Mouse (Mus musculus) midbrain, embryonic 16.5 days (tissue): ENCODE measurements around the gene Ip6k2. TPM values are rescaled to one million over a fixed set of nuclear protein-coding genes. Genes with fewer than 3 reads are reported as not detected.
A peak's percentile ranks its signal among the peaks of the same experiment; 100 is the strongest.

Experiments
- ATAC-seq: fragments of 200-750 bp; cut with Nextera tagmentation; 2 replicates; pipeline ENCODE4 v1.8.0; 2017; ENCODE audit warnings: moderate TSS enrichment
- H3K27ac ChIP-seq: fragments of 300-500 bp; sonication (generic); 2 replicates; pipeline ENCODE4 v1.5.1; 2014; ENCODE audit warnings: mild to moderate bottlenecking, low read length, mixed read lengths
- H3K27me3 ChIP-seq: fragments of 300-500 bp; sonication (generic); 2 replicates; pipeline ENCODE4 v1.6.1; 2014; ENCODE audit warnings: low read depth, low read length, mixed read lengths; ENCODE audit not compliant: control insufficient read depth, insufficient read depth
- H3K36me3 ChIP-seq: fragments of 300-500 bp; sonication (generic); 2 replicates; pipeline ENCODE4 v1.6.1; 2014; ENCODE audit warnings: mild to moderate bottlenecking, low read length, moderate library complexity, mixed read lengths; ENCODE audit not compliant: control insufficient read depth, insufficient read depth
- H3K4me1 ChIP-seq: fragments of 300-500 bp; sonication (generic); 2 replicates; pipeline ENCODE4 v1.6.1; 2014; ENCODE audit warnings: mild to moderate bottlenecking, low read length, mixed read lengths; ENCODE audit not compliant: control insufficient read depth, insufficient read depth
- H3K4me2 ChIP-seq: fragments of 300-500 bp; sonication (generic); 2 replicates; pipeline ENCODE4 v1.6.1; 2014; ENCODE audit warnings: mild to moderate bottlenecking, low read length, mixed read lengths
- H3K4me3 ChIP-seq: fragments of 300-500 bp; sonication (generic); 2 replicates; pipeline ENCODE4 v1.5.1; 2014; ENCODE audit warnings: low read depth, mild to moderate bottlenecking, low read length, moderate library complexity, mixed read lengths
- H3K9ac ChIP-seq: fragments of 300-500 bp; sonication (generic); 2 replicates; pipeline ENCODE4 v1.6.1; 2014; ENCODE audit warnings: low read depth, low read length, mixed read lengths
- H3K9me3 ChIP-seq: fragments of 300-500 bp; sonication (generic); replicated peaks from 2 replicates; pipeline ENCODE4 v1.6.1; 2014; ENCODE audit warnings: mild to moderate bottlenecking, low read length, mixed read lengths; ENCODE audit not compliant: control insufficient read depth, poor library complexity, severe bottlenecking
- WGBS: fragments of 180-500 bp; shearing (Covaris S2); extraction: QIAGEN DNeasy Blood & Tissue Kit; methylation state at CpG from one replicate; pipeline ENCODE4 v1.1.7; 2014; 5-methylcytosine and 5-hydroxymethylcytosine counted together
- polyA plus RNA-seq: library from polyadenylated mRNA; unstranded; fragments of >200 nt; fragmentation: Nextera tagmentation; extraction: Ambion mirVana; gene quantifications from 2 replicates; pipeline ENCODE4 v1.2.1, GENCODE M21; 2015

Gene Ip6k2
- 199 and 222 TPM in 2 replicates for polyA plus RNA-seq

DNA sequence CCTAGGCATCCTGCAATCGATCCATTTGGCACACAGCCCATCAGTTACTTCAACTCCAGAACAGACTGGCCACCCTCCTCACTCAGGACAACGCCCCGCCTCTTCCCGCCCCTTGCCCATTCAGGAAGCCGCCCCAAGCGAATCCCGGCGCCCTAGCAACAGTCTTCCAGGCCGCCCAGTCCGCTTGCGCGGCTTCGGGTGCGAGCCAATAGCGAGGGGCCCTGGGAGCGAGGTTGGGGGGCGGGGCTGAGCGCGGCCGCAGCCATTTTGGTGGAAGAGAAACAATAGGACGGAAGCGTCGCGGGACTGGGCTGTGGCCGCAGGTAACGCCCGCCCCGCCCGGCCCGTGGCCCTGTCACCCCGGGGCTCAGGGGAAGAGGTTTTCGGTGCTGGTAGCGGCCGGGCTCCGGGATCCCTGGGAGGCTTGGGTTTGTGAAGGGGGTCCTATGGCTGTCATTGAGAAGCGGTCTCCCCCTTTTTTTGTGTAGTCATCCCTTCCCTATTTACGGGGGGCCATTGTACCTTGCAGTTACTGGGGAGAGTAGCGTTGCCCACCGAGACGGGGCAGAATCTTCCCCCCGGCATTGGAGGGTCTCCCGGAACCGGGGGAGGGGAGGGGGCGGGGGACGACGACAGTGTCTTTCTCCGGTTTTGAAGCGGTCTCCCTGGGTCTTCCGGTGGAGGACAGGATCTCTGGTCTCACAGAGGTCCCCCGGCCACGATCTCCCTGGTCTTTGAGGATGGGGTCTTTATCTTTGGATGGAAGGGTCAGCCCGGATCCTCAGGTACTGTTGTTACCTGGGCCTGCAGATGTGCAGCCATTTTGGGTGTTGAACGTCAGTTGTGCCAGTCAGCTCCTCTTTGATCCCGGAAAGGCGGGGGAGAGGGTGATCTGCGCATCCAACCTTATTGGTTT is at the start of gene Ip6k2:
Ip6k2 (plus strand) TSS at position 249 of the 916 bp plus-strand sequence.
- Histone ChIP-seq H3K4me1 (peaks cover 44% of the 10 kb centered on the region), H3K27me3 (no peaks in the 10 kb centered on the region), H3K36me3 (no peaks in the 10 kb centered on the region), H3K27ac (peak within 1 kb of the TSS; percentile 99), H3K9me3 (no peaks in the 10 kb centered on the region), H3K9ac (peak within 1 kb of the TSS; percentile 100), H3K4me2 (peak within 1 kb of the TSS; percentile 94), H3K4me3 (peak within 1 kb of the TSS; percentile 87)
- peak; percentile 97 for ATAC-seq
- under 1% methylated on average over 56 of the region's 56 CpGs for WGBS

DNA sequence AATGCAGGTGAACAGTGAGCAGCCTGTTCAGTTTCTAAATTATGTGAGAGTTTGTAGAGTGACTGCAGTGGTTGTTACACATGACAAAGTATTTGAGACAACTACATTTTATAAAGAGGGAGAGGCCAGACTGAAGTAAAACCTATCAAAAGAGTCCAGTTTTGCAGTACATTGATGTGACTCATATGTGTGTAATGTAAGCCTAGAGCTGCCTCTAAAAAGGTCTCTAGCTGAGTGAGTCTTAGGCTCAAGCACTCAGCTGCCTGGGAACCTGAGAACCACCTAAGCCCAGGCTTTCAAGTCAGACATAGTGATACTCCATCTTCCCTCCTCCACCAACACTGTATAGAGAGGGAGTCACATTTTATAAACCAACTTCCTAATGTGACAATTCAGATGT is 49.0 kb upstream of the Ip6k2 start:
- no peak overlapping the region for H3K27ac ChIP-seq
- no peak for ATAC-seq
- H3K4me3 ChIP-seq = no peak overlapping the region
- H3K9me3 ChIP-seq = no peaks in the 10 kb centered on the region
- no peak overlapping the region for H3K9ac ChIP-seq
- H3K4me1 ChIP-seq = no peaks in the 10 kb centered on the region
- H3K36me3 ChIP-seq = peaks cover 13% of the 10 kb centered on the region; the same call in 1 of the 2 replicates
- H3K27me3 ChIP-seq = no peaks in the 10 kb centered on the region
- no peak overlapping the region for H3K4me2 ChIP-seq

DNA sequence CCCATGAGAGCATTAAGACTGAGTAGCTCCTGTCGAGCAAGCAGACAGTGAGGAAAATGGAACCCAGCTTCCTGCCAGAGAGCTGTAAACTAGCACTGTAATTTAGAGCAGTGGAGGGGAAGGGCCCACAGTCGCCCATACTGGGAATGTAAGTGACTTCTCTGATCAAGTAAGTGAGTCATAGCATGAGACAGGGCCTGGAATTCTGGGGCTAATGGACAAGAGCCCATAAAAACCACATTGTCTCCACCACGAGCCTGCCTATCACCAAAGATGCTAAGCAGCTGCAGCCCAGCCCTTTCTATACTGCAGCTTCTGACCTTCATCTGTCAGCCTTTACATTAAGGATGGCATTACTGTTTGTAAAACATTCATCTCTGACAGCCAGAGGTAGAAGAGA is 44.4 kb upstream of the Ip6k2 start:
- no peaks in the 10 kb centered on the region for H3K9me3 ChIP-seq
- H3K9ac ChIP-seq = no peak overlapping the region
- ATAC-seq = no peak
- no peak overlapping the region for H3K27ac ChIP-seq
- 59% methylated on average over 3 of the region's 3 CpGs for WGBS
- no peak overlapping the region for H3K4me3 ChIP-seq
- no peaks in the 10 kb centered on the region for H3K27me3 ChIP-seq
- no peaks in the 10 kb centered on the region for H3K4me1 ChIP-seq
- H3K36me3 ChIP-seq = peaks cover 29% of the 10 kb centered on the region
- no peak overlapping the region for H3K4me2 ChIP-seq

DNA sequence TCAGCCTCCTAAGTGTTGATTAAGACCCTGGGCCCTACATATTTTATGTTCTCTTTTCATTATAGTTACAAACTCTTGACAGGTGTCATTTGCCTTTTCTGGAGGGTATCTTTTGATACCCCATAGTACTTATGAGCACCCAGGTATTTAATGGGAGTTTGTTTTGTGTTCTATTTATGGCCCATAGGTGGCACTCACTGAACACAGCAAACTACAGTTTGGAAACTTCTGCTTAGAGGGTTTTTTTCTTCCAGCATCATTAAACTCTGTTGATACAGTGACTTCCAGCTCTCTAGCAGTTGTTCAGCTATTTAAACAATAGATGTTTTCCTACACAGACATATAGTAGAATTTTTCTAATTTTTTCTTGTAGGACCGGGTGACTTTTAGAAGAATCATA is 43.5 kb upstream of the Ip6k2 start:
- 100% methylated on average over 1 of the region's 1 CpGs for WGBS
- no peaks in the 10 kb centered on the region for H3K4me1 ChIP-seq
- no peak overlapping the region for H3K4me3 ChIP-seq
- no peak overlapping the region for H3K9ac ChIP-seq
- no peaks in the 10 kb centered on the region for H3K9me3 ChIP-seq
- no peak overlapping the region for H3K4me2 ChIP-seq
- no peak for ATAC-seq
- H3K27ac ChIP-seq = no peak overlapping the region
- no peaks in the 10 kb centered on the region for H3K27me3 ChIP-seq
- peaks cover 28% of the 10 kb centered on the region for H3K36me3 ChIP-seq

DNA sequence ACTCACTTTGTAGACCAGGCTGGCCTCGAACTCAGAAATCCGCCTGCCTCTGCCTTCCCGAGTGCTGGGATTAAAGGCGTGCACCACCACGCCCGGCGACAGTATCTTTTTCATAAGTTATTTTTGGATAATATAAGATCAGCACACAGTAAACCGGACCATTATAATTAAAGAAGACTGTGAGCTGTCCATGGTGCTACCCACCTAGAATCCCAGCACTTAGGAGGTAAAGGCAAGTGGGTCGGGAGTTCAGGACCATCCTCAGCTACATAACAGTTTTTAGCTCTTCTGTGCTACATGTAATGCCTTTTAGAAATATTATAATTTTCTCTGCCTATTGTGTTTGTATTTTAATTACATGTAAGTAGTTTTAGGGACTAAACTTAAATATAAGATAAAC is 41.5 kb upstream of the Ip6k2 start:
- H3K27me3 ChIP-seq = no peaks in the 10 kb centered on the region
- no peaks in the 10 kb centered on the region for H3K9me3 ChIP-seq
- no peaks in the 10 kb centered on the region for H3K4me1 ChIP-seq
- no peak overlapping the region for H3K4me2 ChIP-seq
- no peak overlapping the region for H3K4me3 ChIP-seq
- ATAC-seq = no peak
- H3K36me3 ChIP-seq = peaks cover 37% of the 10 kb centered on the region
- no peak overlapping the region for H3K9ac ChIP-seq
- H3K27ac ChIP-seq = no peak overlapping the region
- 90% methylated on average over 9 of the region's 9 CpGs for WGBS

DNA sequence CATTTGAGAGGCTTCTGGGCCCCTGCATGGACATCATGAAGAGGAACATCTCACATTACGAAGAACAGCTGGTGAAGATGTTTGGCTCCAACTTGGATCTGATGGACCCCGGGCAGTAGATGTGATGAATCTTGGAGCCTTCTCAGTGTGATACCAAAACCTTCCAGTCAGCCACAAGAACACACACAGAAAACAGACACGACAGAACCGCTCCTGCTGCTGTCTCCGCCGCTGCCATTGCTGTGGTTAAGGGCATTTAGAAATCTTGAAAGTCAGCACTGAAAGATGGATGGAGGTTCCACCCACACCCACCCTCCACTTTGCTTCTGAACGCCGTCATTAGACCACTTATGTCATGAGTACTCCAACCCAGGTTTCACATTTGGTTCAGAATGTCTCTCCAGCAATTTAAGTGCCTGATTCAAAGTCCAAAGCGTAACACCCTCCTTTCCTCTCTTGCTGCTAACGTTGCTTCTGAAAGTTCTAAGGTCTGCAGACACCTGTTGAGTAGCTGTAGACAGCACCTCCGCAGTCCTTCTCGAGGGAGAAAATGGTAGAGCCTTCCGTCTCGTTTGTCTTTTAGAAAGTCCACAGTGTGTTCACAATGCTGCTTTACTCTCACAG is 36.6 kb upstream of the Ip6k2 start:
- peaks cover 41% of the 10 kb centered on the region for H3K36me3 ChIP-seq
- no peak overlapping the region for H3K9ac ChIP-seq
- no peaks in the 10 kb centered on the region for H3K27me3 ChIP-seq
- H3K9me3 ChIP-seq = no peaks in the 10 kb centered on the region
- H3K4me1 ChIP-seq = no peaks in the 10 kb centered on the region
- WGBS = 93% methylated on average over 14 of the region's 14 CpGs
- no peak for ATAC-seq
- no peak overlapping the region for H3K4me2 ChIP-seq
- H3K4me3 ChIP-seq = no peak overlapping the region
- no peak overlapping the region for H3K27ac ChIP-seq

DNA sequence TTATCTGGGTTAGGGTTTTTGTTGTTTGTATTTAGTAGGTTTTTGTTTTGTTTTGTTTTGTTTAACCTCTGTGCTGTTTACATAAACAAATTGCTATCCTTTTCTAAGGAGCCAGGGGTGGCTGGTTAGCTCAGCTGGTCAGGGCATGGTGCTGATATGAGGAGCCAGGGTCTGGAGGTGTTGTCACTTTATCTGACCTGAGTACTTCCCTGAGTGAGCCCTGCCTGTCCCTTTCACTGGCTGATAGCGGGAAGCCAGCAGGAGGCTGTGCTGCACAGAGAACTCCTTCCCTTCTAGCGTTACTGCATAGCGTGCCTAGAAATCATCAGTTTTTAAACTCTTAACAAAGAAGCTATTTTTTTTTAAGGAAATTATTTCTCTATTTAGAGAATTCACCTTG is 35.9 kb upstream of the Ip6k2 start:
- no peak for ATAC-seq
- H3K36me3 ChIP-seq = peaks cover 39% of the 10 kb centered on the region
- H3K9me3 ChIP-seq = no peaks in the 10 kb centered on the region
- no peaks in the 10 kb centered on the region for H3K27me3 ChIP-seq
- no peak overlapping the region for H3K4me3 ChIP-seq
- H3K4me1 ChIP-seq = no peaks in the 10 kb centered on the region
- H3K4me2 ChIP-seq = no peak overlapping the region
- H3K9ac ChIP-seq = no peak overlapping the region
- no peak overlapping the region for H3K27ac ChIP-seq
- 78% methylated on average over 3 of the region's 3 CpGs for WGBS

DNA sequence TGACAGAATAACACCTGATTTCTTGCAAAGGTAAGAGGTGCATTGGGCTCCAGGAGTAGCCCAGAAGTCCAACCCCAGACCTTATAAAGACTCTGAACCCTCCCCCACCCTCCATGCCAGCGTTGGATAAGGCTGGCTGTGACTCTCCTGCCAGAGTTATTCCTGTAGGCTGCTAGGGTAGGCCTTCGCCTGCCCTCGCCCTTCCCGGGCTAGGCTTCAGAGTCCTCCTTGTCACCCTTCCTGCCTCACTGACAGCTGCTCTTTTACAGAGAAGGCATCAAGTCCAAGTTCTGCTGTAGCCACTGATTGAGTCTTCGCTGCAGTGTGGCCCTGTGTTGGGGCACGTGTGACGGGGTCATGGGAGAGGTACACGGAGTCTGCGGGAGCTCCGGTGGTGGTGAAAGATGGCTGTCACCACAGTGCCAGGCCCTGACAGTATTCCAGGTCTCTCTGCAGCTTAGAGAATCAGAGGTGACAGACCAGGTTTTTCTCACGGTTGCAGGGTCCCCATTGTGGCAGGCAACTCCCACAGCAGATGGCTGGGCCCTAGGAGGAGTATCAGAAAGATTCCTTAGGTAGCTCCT is 34.9 kb upstream of the Ip6k2 start:
- no peak overlapping the region for H3K27ac ChIP-seq
- peaks cover 33% of the 10 kb centered on the region for H3K36me3 ChIP-seq

DNA sequence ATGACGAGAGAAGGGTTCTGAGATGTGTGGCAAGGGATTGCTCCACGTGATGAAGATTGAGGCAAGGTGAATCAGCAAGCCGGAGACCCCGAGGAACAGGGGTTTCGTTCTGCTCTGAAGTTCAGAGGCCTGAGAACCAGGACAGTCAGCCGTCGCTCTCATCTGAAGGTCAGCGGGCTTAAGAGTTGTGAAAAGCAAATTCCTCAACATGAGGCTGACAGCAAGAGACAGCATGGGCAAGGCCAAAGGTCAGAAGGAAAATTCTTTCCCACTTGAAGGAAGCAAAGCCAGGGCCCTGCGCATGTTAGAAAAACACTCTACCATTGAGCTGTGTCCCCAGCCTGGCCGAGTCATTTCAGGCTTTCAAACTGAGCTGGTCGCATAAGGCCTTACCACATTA is 33.0 kb upstream of the Ip6k2 start:
- no peak overlapping the region for H3K4me2 ChIP-seq
- no peak for ATAC-seq
- H3K27ac ChIP-seq = no peak overlapping the region
- WGBS = 85% methylated on average over 11 of the region's 11 CpGs
- no peak overlapping the region for H3K9ac ChIP-seq
- peaks cover 18% of the 10 kb centered on the region for H3K36me3 ChIP-seq
- no peak overlapping the region for H3K4me3 ChIP-seq
- no peaks in the 10 kb centered on the region for H3K9me3 ChIP-seq
- H3K4me1 ChIP-seq = no peaks in the 10 kb centered on the region
- H3K27me3 ChIP-seq = no peaks in the 10 kb centered on the region

More for the DNA sequence above, 34.9 kb upstream of the Ip6k2 start:
- Histone ChIP-seq H3K4me3 (no peak overlapping the region), H3K4me1 (no peaks in the 10 kb centered on the region), H3K27me3 (no peaks in the 10 kb centered on the region), H3K9ac (0 out of 2 replicates have a peak overlapping the region, but pooled peaks have one; percentile 27), H3K4me2 (no peak overlapping the region), H3K9me3 (no peaks in the 10 kb centered on the region)
- ATAC-seq = no peak
- 77% methylated on average over 11 of the region's 11 CpGs for WGBS
